Mouse (Mus musculus): Measurements from ENCODE around the gene Gucy2f. TPM values are rescaled to one million over a fixed set of nuclear protein-coding genes. Genes with fewer than 3 reads are reported as not detected.
A peak's percentile ranks its signal among the peaks of the same experiment; 100 is the strongest.
"Not testable (repeated sequence)": the region's sequence is repeated elsewhere in the genome, so short reads cannot be mapped to it uniquely, and the experiment has no call there.

Gucy2f gene
- polyA plus RNA-seq (2015; fragmentation: Nextera tagmentation; extraction: Ambion mirVana) = 0.03 TPM in 2 replicates

GRCm38 (mm10) chrX:142196831-142197230 is at the start of gene Gucy2f:
TSS of gene Gucy2f (minus strand) at chrX:142196931.
- Histone ChIP-seq H3K4me2 (replicated peaks) (no peak within 1 kb of the TSS), H3K36me3 (no peaks in the 10 kb centered on the region), H3K27me3 (peaks cover 19% of the 10 kb centered on the region), H3K9me3 (no peaks in the 10 kb centered on the region), H3K9ac (replicated peaks) (no peak within 1 kb of the TSS), H3K4me3 (replicated peaks) (no peak within 1 kb of the TSS), H3K4me1 (replicated peaks) (no peaks in the 10 kb centered on the region), H3K27ac (no peak within 1 kb of the TSS)
- 31% methylated on average over 5 of the region's 5 CpGs for WGBS
- no peak for ATAC-seq

GRCm38 (mm10) chrX:142245682-142246327 is 49.1 kb upstream of the Gucy2f start:
- 82% methylated on average over 5 of the region's 5 CpGs for WGBS
- Histone ChIP-seq H3K4me3 (replicated peaks) (no peak overlapping the region), H3K27me3 (peaks cover 8% of the 10 kb centered on the region; the same call in 1 of the 2 replicates), H3K4me1 (replicated peaks) (no peaks in the 10 kb centered on the region), H3K27ac (no peak overlapping the region), H3K9ac (replicated peaks) (no peak overlapping the region), H3K4me2 (replicated peaks) (no peak overlapping the region), H3K36me3 (no peaks in the 10 kb centered on the region), H3K9me3 (no peaks in the 10 kb centered on the region)
- no peak for ATAC-seq

- H3K9ac ChIP-seq (replicated peaks) = no peak overlapping the region
- no peak overlapping the region for H3K4me2 ChIP-seq (replicated peaks)
- no peak overlapping the region for H3K27ac ChIP-seq
- no peaks in the 10 kb centered on the region for H3K9me3 ChIP-seq
- H3K36me3 ChIP-seq = no peaks in the 10 kb centered on the region
- no peak overlapping the region for H3K4me3 ChIP-seq (replicated peaks)
- no peaks in the 10 kb centered on the region for H3K4me1 ChIP-seq (replicated peaks)
- no peaks in the 10 kb centered on the region; the same call in 1 of the 2 replicates for H3K27me3 ChIP-seq
- no peak for ATAC-seq
- 64% methylated on average over 2 of the region's 2 CpGs for WGBS
Observed at GRCm38 (mm10) chrX:142237101-142237500, 40.4 kb upstream of the Gucy2f start.

- H3K9me3 ChIP-seq; H3K4me1 ChIP-seq (replicated peaks); H3K27ac ChIP-seq; H3K27me3 ChIP-seq; H3K36me3 ChIP-seq; H3K4me3 ChIP-seq (replicated peaks); H3K4me2 ChIP-seq (replicated peaks); ATAC-seq; H3K9ac ChIP-seq (replicated peaks): not testable (repeated sequence)
- 83% methylated on average over 1 of the region's 1 CpGs for WGBS
Observed at GRCm38 (mm10) chrX:142236146-142236545, 39.4 kb upstream of the Gucy2f start.

GRCm38 (mm10) chrX:142228769-142229158 is 32.0 kb upstream of the Gucy2f start:
- Histone ChIP-seq H3K4me3 (replicated peaks) (peak overlapping the region; percentile 53), H3K27ac (no peak overlapping the region), H3K27me3 (no peaks in the 10 kb centered on the region), H3K36me3 (no peaks in the 10 kb centered on the region), H3K4me2 (replicated peaks) (peak overlapping the region; percentile 48), H3K4me1 (replicated peaks) (no peaks in the 10 kb centered on the region), H3K9ac (replicated peaks) (peak overlapping the region; percentile 44), H3K9me3 (no peaks in the 10 kb centered on the region)
- WGBS = 41% methylated on average over 7 of the region's 7 CpGs
- ATAC-seq = no peak

- peak overlapping the region; percentile 84 for H3K27ac ChIP-seq
- H3K4me1 ChIP-seq (replicated peaks) = no peaks in the 10 kb centered on the region
- H3K27me3 ChIP-seq = no peaks in the 10 kb centered on the region
- peak; percentile 99 for ATAC-seq
- H3K4me3 ChIP-seq (replicated peaks) = peak overlapping the region; percentile 53
- H3K36me3 ChIP-seq = no peaks in the 10 kb centered on the region
- peak overlapping the region; percentile 57 for H3K9ac ChIP-seq (replicated peaks)
- 30% methylated on average over 35 of the region's 42 CpGs for WGBS
- H3K4me2 ChIP-seq (replicated peaks) = peak overlapping the region; percentile 48
- no peaks in the 10 kb centered on the region for H3K9me3 ChIP-seq
Observed at GRCm38 (mm10) chrX:142228055-142228768, 31.5 kb upstream of the Gucy2f start.

DNA sequence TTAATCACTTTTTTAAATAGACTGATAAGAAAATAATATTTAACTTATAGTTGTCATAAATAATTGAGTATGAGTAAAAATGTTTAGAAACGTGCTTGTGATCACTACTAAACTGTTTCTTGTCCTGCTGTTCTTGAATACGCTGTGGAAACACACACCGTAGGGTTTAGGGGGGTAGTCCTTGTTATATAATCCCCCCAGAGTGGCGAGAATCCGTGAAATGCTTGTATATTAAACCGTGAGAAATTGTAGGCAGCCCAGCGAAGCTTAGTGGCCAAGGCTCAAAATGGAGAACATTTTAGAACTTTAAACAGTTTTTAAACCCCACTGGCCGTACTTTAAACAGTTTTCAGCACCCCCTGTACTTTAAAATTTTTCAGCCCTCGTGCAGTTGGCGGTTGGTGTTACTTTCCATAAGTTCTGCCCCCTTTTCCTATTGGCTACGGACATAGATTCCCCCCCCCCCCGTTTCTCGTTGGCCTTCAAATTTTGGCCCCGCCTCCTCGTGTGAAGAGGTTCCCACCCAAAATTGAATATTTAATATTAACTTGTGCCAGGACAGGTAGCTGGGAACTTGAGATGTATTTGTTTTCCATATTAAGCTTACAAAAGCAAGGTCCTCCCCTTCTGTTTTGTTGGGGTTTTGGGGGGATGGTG is 30.8 kb upstream of the Gucy2f start:
- no peaks in the 10 kb centered on the region for H3K4me1 ChIP-seq (replicated peaks)
- no peaks in the 10 kb centered on the region for H3K9me3 ChIP-seq
- peak overlapping the region; percentile 53 for H3K4me3 ChIP-seq (replicated peaks)
- peak overlapping the region; percentile 84 for H3K27ac ChIP-seq
- 25% methylated on average over 15 of the region's 15 CpGs for WGBS
- H3K36me3 ChIP-seq = no peaks in the 10 kb centered on the region
- peak overlapping the region; percentile 48 for H3K4me2 ChIP-seq (replicated peaks)
- no peak overlapping the region for H3K9ac ChIP-seq (replicated peaks)
- ATAC-seq = peak; percentile 55
- H3K27me3 ChIP-seq = no peaks in the 10 kb centered on the region

GRCm38 (mm10) chrX:142226542-142226941 is 29.8 kb upstream of the Gucy2f start, which contains the start of gene Nxt2:
TSS of gene Nxt2 (plus strand) at chrX:142226770.
- no peak for ATAC-seq
- Histone ChIP-seq H3K4me1 (replicated peaks) (no peaks in the 10 kb centered on the region), H3K4me2 (replicated peaks) (peak within 1 kb of the TSS; percentile 48), H3K27me3 (0 out of 2 replicates have a peak, but pooled peaks cover 2% of the 10 kb centered on the region), H3K4me3 (replicated peaks) (peak within 1 kb of the TSS; percentile 53), H3K9me3 (no peaks in the 10 kb centered on the region), H3K27ac (no peak within 1 kb of the TSS), H3K36me3 (no peaks in the 10 kb centered on the region), H3K9ac (replicated peaks) (no peak within 1 kb of the TSS)
- 91% methylated on average over 14 of the region's 14 CpGs for WGBS

GRCm38 (mm10) chrX:142200295-142200694 is 3.6 kb upstream of the Gucy2f start:
- ATAC-seq = 0 out of 2 replicates have a peak, but pooled peaks have one; percentile 37
- Histone ChIP-seq H3K9me3 (no peaks in the 10 kb centered on the region), H3K4me2 (replicated peaks) (no peak overlapping the region), H3K9ac (replicated peaks) (no peak overlapping the region), H3K27me3 (peaks cover 14% of the 10 kb centered on the region), H3K4me3 (replicated peaks) (no peak overlapping the region), H3K4me1 (replicated peaks) (no peaks in the 10 kb centered on the region), H3K27ac (no peak overlapping the region), H3K36me3 (no peaks in the 10 kb centered on the region)
- 12% methylated on average over 3 of the region's 3 CpGs for WGBS

DNA sequence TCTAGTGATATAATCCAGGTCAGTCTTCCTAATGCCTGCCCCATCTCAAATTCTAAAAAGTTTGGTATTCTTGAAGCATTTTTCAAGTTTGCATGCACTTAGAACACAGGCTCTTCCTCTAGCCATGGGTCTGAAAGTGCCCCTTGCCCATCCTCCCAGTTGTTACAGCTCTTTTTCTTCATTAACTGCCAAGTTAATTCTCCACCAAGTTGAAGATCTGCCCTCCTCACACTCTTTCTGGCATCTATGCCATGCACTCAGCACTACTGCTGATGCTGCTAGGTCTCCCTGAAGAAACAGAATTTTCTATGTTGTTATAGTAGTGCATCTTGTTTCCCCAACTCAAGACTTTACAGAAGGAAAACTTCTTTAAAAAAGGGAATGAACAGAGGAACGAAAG is 1.2 kb downstream of the Gucy2f start:
- no peak for ATAC-seq
- H3K27me3 ChIP-seq = peaks cover 22% of the 10 kb centered on the region
- no peak overlapping the region for H3K4me2 ChIP-seq (replicated peaks)
- H3K9ac ChIP-seq (replicated peaks) = no peak overlapping the region
- no peak overlapping the region for H3K4me3 ChIP-seq (replicated peaks)
- H3K9me3 ChIP-seq = no peaks in the 10 kb centered on the region
- H3K27ac ChIP-seq = no peak overlapping the region
- H3K4me1 ChIP-seq (replicated peaks) = no peaks in the 10 kb centered on the region
- no peaks in the 10 kb centered on the region for H3K36me3 ChIP-seq
- 74% methylated on average over 1 of the region's 1 CpGs for WGBS

DNA sequence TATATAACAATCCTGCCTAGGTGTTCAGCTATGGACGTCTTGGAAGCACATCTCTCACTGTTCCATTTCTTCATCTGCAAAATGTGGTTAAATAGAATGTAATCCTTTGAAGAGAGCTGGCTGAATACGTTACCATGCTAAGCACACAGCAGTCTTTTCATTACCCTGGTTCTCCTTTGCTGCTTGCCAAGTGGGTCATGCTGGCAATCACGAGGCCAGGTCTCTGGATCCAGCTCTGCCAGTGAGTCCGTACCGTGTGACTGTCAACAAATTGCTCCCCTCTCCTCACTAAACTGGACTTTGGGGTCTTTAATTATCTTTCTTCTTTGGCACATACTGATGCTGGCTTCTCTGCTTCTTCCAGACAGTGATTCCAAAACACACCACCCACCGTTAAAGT is 2.3 kb downstream of the Gucy2f start:
- no peaks in the 10 kb centered on the region for H3K4me1 ChIP-seq (replicated peaks)
- peaks cover 26% of the 10 kb centered on the region for H3K27me3 ChIP-seq
- no peak for ATAC-seq
- no peak overlapping the region for H3K27ac ChIP-seq
- no peak overlapping the region for H3K4me2 ChIP-seq (replicated peaks)
- H3K9me3 ChIP-seq = no peaks in the 10 kb centered on the region
- H3K36me3 ChIP-seq = no peaks in the 10 kb centered on the region
- H3K4me3 ChIP-seq (replicated peaks) = no peak overlapping the region
- no peak overlapping the region for H3K9ac ChIP-seq (replicated peaks)
- 51% methylated on average over 6 of the region's 6 CpGs for WGBS

DNA sequence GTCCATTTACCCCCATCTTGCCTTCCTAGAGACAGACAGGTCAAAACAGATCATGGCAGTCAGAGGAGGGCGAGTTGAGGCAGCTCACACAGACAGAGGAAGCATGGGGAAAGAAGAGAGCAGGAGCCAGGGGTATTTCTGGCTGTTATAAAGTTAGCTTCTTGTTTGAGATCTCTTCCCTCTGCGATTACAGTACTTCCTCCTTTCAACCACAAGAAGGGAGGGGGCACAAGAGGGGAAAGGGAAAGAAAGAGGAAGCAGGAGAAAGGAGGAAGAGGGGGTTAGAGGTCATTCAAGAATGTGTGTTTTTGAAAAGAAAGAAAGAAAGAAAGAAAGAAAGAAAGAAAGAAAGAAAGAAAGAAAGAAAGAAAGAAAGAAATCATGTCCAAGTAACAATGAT is 6.4 kb downstream of the Gucy2f start:
- H3K4me3 ChIP-seq (replicated peaks) = no peak overlapping the region
- H3K9me3 ChIP-seq = no peaks in the 10 kb centered on the region
- H3K27ac ChIP-seq = no peak overlapping the region
- no peaks in the 10 kb centered on the region for H3K4me1 ChIP-seq (replicated peaks)
- no peak overlapping the region for H3K4me2 ChIP-seq (replicated peaks)
- no peak overlapping the region for H3K9ac ChIP-seq (replicated peaks)
- H3K36me3 ChIP-seq = no peaks in the 10 kb centered on the region
- no peak for ATAC-seq
- 69% methylated on average over 2 of the region's 2 CpGs for WGBS
- peaks cover 23% of the 10 kb centered on the region; the same call in 1 of the 2 replicates for H3K27me3 ChIP-seq

Measured in midbrain, embryonic 13.5 days (tissue).